Mouse (Mus musculus) lung, postnatal 25 days (tissue): ENCODE results near the gene Ptprn2.
"Not testable (repeated sequence)": the region's sequence is repeated elsewhere in the genome, so short reads cannot be mapped to it uniquely, and the experiment has no call there.

Experiments used
- DNase-seq: peaks from one replicate; pipeline ENCODE4 v3.0.0; 2022; ENCODE audit warnings: low spot score

Gene Ptprn2

DNA sequence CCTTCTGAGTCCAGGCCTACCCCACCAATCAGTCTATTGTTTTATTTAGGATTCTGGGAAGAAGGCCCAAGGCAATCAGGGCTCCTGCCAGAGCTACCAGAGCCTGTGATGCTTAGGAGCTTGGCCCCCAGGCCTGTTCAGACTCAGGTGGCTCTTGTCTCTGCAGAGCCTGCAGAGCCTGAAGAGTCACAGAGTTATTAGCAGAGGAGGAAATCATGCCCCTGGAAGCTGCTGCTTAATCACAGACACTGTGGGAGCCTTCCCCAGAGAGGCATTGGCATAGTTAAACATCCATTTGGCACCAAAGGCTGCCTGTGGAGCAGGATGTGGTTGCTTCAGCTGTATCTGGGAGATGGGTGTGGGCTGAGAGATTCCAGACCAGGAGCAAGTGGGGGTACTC lies 30.3 kb downstream of the Ptprn2 start:
- DNase-seq = no peak

DNA sequence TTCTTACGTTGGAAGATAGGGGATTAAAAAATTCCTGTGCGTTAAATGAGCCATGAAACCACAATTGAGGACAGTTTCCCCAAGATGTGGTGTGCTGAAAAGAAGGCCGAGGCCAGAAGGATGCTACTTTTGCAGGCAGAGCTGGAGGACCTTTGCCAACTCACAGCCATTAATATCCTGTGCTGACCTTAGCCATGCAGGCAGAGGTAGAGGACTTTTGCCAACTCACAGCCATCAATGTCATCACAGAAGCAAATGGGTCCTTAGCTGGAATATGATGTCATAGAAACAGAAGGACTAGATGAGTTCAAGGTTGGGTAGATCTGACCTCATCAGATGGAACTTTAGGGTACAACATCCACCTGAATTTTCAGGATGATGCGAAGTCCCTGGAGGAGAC lies 43.3 kb downstream of the Ptprn2 start:
- DNase-seq = no peak

DNA sequence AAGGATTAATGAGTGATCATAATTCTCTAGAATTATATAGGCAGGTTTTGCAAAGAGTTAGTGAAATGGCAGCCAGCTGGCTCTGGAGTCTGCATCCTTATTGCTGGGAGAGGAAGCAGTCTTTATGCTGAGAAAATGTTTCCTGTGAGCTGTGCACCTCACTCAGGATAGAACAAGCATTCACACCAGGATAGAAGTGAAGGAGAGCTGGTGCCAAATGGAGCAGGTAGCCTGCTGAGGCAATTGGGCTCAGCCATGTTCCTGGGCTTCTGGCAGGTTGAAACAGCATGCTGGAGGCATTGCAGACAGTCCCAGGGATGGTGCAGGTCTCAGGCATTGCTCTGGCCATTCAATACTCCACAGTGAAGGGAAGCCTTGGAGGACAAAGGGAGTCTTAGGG lies 47.8 kb downstream of the Ptprn2 start:
- no peak for DNase-seq

DNA sequence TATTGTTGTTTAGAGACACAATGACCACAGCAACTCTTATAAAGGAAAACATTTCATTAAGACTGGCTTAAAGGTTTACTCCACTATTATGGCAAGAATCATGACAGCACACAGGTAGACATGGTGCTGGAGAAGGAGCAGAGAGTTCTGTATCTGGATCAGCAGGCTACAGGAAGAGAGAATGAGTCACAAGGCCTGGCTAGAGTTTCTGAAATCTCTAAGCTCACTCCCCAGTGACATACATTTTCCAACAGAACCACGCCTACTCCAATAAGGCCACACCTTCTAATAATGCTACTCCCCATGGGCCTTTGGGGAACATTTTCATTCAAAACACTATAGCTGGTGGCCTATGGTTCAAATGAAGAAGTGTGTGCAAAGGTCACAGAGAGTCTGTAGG lies 53.8 kb downstream of the Ptprn2 start:
- DNase-seq = no peak

DNA sequence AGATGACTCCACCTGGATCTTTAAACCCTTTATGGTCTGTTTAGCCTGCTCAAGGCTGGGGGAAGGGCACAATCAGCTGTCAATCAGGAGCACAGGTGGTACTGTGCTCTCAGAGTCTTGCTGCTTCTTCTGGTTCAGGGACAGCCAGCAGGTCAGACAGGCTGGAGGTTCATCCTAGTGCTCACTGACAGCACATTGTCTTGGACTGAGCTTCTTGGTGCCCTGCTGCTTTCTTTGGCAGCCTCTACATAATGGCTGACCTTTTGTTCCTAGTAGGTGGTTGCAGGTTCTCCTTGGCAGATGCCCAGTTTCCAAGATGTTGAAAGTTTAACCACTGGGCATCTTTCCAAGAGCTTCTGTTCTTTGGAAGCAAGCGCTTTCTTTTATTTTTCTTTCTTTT lies 55.1 kb downstream of the Ptprn2 start:
- peak; percentile 65 for DNase-seq

DNA sequence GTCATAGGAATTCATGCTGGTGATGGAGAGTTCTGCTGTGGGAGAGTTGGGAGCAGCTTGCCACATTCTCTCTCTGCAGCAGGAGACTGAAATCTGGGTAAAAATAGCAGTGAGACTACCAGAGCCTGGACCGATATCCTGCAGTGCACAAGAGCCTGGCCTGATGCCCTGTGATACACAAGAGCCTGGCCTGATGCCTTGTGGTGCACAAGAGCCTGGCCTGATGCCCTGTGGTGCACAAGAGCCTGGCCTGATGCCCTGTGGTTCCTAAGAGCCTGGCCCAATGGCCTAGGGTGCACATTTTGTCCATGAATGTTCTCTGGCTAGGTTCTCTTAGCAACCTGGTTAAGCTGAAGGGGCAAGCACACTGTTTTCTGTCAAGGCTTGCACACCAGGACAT lies 64.5 kb downstream of the Ptprn2 start:
- DNase-seq = peak; percentile 56

DNA sequence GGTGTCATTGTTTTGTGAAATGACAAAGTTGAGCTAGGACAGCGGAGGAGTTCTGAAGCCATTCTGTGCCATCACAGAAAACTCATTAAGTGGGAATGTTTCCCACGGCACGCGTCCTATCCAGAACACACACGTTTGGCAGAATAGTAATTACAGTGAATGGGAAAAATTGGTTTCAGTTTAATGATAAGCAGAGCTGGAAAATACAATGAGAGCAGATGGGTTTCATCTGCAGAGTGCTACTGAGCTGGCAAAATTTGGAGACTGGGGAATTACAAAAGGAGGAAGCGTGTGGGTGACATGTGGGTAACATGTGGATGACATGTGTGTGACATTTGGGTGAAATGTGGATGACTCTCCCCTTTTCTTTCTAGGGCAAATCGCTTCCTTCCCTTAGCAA lies 66.0 kb downstream of the Ptprn2 start:
- DNase-seq = no peak

DNA sequence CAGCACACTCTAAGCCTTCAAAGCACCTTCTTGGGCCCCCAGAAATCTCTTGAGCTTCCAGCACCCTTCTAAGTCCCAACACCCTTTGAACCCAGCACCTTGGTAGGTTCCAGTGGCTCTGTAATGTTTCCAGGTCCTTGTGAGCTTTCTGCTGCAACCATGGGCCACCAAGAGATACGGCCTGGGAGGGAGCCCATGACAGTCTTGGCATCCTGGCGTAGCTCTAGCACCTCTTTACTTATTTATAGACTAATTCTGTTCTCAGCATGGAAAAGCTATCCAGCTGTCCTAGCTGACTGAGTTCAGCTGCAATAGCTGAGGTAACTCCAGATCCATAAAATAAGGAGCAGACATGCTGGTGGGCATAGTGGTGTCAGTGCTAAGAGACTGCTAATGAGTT lies 66.8 kb downstream of the Ptprn2 start:
- no peak for DNase-seq

DNA sequence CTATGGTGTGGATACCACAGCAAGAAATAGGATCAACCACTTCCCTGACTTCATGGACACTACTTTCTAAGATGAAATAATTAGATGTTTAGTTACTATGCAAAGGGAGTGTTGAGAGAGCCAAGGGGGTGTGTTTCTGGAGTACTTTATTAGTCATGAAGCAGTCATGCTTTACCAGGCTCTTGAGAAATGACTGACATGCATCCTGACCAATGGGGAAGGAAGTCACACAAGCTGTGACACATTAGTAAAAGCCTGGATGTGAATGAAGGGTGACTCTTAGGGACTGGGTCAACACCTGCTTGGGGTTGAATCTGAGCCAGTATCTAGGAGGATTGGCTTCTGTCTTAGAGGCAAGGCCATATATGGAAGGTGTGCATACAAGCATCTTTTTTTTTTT lies 67.8 kb downstream of the Ptprn2 start:
- DNase-seq = peak; percentile 47

DNA sequence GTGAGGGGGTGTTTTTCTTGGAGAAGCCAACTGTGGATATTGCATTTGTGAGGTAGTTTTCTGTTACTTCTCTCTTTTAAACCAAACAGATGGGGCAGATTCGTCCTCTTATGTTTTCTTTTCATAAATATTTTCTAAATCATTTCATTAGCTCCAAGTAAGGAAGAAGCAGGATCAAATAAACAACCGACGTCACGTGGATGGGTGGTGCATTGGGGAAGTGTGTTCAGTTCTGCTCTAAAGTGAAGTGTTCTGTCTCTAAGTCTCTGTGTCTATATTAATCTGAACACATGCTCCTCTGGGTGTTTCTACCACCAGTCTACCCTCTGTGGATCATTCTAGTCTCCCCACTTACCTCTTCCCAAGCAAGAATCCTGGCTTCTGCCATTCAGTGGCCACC lies 70.4 kb downstream of the Ptprn2 start:
- DNase-seq = no peak

DNA sequence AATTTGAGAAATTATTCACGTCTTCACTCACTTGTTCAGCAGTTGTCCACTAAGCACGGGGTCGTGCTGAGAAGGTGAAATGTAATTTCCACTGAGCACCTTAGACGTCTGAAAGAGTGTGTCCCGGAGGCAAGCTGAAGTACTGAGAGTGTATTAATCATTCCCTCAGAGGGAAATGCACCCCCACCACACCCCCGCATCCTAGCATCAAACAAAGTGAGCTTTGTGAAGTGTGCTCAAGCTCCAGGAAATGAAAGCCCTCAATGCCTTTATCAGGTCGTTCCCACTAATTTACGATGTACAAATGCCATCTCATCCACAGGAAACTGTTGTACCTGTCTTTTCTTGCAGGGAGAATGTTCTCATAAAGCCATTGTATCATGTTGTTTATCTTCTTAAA lies 78.9 kb downstream of the Ptprn2 start:
- DNase-seq = no peak

DNA sequence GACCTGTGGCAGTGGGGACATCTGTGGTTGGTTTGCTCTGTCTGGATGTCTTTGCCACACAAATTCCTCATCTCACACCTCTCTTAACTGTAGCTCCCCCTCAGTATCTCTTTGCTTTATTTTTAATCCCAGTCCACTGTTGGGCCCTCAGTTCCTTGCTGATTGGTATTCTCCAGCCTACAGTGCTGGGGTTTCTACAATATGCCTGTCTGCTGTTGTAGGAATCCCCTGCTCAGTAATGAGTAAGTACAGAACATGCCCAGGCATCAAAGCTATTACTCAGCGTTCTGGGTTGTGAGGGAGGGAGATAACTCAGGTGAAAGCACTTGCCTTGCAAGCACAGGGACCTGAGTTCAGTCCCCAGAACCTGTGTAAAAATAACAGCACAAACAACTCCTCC lies 81.2 kb downstream of the Ptprn2 start:
- no peak for DNase-seq

DNA sequence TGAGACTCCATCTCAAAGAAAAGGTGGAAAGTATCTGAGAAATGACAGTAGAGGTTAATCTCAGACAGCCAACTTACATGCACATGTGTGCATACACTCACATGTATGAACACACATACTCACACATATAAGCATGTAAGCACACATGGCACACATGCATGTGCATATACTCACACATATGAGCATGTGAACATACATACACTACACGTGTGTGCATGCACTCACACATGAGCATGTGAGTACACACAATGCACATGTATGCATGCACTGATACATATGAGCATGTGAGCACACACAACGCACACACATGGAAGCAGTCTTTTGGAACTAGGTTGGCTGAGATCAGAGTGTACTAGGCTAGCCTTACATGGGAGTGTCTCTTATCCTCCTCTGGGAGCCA lies 81.7 kb downstream of the Ptprn2 start:
- no peak for DNase-seq

DNA sequence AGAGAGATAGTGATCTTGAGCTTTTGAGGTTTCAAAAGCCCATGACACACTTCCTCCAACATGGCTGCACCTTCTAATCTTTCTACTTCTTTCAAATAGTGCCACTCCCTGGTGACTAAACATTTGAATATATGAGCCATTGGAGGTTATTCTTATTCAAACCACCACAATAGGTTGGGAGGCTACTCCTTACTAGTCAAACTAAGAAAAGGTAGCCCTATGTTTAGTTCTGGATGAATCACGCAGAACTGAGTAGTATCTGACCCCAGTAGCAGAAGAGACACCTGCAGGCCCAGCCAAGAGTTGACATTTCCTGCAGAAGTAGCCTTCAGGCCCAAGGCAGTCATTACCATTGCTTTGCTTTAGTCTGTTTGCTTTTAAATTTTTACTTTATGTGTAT lies 84.0 kb downstream of the Ptprn2 start:
- no peak for DNase-seq

DNA sequence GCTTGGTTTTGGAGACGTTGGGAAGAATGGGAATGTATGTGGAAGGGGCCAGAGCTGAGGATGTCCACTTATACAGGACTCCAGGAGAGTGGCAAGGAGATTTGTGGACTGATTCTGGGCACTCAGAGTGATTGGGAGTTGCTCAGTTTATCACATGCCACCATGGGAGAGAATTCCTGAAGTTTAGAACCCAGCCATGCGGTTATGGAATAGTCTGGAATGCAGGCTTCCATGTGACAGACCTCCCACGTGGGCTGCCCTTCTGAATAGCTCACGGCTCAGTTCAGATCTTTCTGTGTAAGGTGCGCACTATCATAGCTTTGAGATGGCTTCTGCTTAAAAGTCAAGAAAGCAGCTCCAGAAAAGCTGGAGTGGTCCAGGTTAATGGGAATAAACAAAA lies 88.6 kb downstream of the Ptprn2 start:
- DNase-seq = no peak

DNA sequence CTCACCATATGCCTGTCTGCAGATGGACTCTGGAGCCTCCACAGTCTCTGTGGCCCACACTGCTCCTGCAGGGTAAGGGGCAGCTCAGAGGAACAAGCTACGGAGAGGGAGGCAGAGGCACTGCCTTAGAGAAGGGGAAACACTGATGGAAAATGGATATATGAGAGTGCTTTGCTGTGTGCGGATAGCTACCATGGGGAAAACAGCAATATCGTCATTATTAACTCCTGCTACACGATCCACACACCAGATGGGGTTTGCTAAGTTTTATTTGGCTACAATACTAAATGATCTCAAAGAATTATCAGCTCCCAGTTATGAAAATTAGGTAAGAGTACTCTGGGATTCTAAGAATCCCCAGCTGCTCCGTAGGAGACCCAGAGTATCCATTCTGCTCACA lies 89.2 kb downstream of the Ptprn2 start:
- no peak for DNase-seq

DNA sequence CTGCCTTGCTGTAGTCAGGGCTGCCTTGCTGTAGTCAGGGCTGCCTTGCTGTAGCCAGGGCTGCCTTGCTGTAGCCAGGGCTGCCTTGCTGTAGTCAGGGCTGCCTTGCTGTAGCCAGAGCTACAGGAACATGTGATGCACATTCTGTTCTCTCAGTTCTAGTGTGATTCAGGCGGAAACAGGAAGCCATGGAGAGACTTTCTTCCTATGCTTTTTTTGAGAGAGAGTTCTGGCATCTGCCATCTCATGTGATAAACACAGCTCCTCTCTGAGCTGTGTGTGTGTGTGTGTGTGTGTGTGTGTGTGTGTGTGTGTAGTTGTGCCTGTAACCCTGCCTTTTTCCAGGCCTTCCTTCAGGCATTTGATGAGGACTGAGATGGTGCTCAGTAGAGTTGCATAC lies 92.4 kb downstream of the Ptprn2 start:
- DNase-seq = not testable (repeated sequence)

DNA sequence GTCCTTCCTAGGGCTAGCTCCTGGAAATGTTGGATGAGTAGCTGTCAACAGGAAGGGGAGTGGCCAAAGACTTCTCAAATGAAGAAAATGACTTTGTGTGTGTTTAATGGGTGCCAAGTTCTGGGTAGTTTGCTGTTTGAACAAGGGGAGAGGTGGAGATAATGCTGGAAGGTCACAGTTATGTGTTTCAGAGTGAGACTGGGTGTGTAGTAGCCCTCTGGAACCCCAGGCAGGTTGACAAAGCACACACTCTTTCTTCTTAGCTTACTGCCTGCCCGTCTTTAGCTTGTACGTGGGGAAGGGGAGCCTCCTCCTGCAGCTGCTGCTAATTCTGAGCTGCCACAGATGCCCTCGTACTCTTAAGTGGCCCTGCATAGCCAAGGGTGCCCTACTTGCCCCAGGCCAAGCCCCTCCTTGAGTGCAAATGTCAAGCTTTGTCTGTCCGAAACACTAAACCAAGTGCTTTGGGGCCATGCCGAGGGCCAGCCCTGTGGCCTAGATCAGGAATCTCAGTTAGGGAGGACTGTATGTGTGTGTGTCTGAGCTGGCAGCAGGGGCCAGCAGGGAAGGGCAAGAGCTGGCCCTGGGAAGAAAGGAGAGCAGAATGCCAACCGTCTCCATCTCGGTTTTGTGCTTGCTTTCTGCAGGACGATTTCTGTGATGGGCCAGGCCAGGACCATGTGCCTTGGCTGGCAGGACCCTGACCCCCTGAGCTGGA lies 95.5 kb downstream of the Ptprn2 start:
- DNase-seq = no peak

DNA sequence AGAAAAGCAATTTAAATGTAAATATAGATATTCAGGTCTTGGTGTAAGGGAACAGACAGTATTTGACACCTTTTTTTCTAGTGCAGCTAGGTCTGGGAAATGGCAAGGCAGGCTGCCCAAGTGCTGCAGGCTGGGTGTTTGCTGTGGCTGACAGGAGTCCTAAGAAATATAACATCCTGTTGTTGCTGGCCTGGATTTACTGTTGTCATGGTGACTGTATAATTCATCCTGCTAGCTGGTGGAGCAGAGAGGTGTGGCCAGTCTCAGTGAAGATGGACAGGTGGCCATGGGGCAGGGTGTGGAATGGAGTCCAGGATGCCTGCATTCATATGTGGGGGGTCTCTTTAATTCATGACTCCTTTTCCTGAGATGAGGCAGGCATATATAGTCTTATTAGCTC lies 96.3 kb downstream of the Ptprn2 start:
- DNase-seq = no peak

DNA sequence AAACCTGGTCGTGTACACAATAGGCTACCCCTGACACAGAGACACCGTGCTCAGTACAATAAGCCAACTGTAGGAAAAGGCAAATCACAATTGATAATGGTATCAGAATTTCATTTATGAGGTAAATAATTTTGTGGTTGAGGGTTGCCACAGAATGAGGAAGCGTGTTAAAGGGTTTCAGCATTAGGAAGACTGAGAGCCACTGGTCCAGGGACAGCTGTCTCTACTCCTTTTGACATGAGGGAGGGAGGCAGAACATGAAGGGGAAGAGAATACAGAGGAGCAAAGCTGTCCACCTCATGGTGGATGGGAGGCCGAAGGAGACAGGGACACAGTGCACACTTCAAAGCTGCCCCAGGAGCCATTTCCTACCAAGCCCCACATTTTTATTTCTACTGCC lies 97.3 kb downstream of the Ptprn2 start:
- no peak for DNase-seq

DNA sequence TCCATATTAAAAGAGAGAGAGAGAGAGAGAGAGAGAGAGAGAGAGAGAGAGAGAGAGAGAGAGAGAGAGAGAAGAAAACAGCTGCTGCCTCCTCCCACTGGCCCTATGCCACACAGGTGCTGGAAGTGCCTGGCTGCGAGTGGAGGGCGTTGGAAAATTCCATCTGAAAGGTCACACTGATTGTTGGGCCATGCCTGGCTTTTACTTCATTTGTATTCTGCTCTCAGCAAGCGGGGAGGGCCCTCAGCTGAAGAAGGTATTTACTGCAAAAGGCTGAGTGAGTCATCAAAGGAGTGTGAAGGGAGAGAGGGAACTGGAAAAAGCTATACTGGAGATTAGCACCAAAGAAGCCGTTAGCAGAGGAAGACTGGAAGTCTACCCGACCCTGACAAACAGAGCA lies 99.5 kb downstream of the Ptprn2 start:
- peak; percentile 87 for DNase-seq

DNA sequence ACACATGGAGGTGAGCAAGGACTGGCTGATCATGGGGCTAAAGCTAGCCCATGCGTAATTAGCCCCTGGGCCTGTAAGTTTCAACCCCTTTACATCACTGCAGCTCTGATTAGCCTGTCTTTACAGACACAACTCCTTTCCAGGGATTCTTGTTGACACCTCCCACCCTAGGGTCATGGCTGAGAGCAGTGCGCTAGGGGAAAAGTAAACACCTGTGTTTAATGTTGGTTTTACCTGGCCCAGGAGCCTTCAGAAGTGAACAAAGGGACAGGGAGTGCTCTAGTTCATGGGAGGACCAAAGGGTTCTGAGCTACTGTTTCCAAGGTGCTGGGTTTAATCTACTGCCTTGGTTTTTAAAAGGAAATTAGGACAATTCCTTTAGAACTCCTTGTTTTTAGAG lies 100.6 kb downstream of the Ptprn2 start:
- peak; percentile 25 for DNase-seq

DNA sequence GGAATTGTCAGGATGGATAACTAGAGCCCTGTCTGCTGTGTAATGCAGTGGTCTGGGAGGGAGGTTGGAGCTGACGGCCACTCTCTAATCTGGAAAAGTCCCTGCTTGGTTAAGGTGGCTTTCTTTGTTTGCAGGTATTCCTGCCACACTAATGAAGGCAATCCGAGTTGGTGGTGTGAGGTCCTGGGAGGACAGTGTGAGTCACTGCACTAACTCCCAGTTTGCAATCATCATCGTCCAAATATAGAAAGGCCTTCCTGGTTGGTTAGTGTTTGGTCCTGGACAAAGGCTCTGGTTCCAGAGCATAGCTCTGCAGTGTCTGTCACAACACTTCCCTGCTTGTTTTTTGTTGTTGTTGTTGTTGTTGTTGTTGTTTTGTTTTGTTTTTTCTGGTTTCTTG lies 102.0 kb downstream of the Ptprn2 start:
- no peak for DNase-seq

DNA sequence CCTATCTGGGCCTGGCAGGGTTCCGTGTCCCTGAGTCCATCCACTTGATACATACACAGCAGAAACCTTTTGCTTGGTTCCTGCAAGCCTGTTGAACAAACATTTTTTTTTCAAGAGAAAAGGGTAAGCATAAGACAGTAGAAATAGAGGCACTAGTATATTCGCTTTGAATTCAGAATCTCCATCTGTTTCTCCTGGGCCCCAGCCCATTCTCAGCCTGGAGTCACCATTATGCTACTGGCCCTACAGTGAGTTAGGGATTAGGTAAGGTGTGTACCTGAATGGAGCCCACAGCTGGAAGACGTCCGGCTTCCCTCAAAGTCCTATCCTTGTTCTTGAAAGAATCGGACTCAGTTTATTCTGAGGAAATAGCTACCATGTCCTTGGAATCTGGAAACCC lies 104.6 kb downstream of the Ptprn2 start:
- no peak for DNase-seq

DNA sequence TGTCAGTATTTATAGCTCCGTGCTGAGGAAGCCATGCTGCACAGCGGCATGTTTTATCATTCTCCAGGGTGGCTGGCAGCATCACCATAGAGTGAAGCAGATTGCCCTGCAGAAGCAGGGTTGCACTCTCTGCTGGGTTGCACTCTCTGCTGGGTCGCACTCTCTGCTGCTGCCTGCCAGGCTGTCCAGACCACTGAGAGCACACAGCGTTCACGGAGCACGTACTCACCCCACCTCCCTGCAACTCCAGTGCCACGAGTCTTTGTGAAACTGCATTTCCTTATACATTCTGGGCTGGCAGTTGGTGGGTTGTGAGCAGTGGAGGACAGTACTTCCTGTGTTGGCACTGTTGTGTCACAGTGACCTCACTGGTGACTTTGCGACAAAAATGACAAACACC lies 108.9 kb downstream of the Ptprn2 start:
- no peak for DNase-seq
